In the genomic region with DNA sequence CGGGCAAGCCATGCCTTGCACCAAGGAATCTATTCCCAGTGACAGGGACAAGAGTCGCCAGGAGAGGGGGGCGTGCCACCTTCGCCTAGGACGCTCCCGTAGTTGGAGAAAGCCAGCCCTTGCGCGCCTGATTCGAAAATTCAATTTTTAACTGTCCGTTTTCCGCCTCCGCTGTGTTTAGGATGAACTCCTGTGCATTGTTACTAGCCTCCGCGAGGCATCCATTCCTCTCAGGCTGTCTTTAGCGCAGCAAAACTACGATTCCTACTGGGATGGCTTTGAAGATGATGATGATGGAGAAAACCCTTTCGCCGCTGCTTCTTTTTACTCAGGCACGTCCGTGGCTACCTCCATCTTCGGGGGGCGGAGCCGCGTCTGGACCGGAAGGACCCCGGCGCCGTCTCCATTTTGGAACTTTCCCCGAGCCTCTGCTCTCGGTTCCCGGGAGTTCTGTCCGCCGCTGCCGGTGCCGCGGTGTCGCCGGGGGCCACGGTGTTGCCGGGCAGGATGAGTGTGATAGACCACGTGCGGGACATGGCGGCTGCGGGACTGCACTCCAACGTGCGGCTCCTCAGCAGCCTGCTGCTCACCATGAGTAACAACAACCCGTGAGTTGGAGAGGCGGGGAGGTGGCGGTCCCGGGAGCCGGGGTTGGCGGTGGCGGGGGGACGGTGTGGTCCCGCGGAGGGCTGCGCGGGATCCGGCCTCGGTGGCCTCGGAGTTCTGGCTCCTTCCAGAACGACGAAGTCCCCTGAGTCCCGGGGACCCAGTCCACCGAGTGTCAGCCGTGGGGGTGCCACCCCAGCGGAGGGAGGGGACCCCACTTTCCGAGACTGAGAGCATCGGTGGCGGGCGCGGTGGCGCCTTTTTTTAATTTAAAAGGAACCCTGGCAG, we compare ENCODE assay signal across 8 mouse cellular contexts. TPM values are rescaled to one million over a fixed set of nuclear protein-coding genes. Genes with fewer than 3 reads are reported as not detected.
DNase-seq lines count a peak whose midpoint lies in the region; ATAC-seq and TF ChIP-seq lines count a peak whose summit lies in the region.

No protein-coding gene starts in this region.

- peak overlapping the region; percentile 89 for H3K4me3 ChIP-seq in gastrocnemius, adult 2 months
- H3K4me3 ChIP-seq in hindbrain, postnatal 0 days (ENCODE audit: low read length): peak overlapping the region; percentile 94
- H3K4me3 ChIP-seq in left cerebral cortex, adult 2 months: peak overlapping the region; percentile 74

- no peaks in the 10 kb centered on the region for H3K27me3 ChIP-seq in hindbrain, postnatal 0 days (ENCODE audit: insufficient read depth, low read length)

- peak; percentile 94 for ATAC-seq in hindbrain, postnatal 0 days
- peak; percentile 98 for ATAC-seq in megakaryocyte, adult 5-6 weeks (ENCODE audit: poor library complexity, severe bottlenecking)

- no peaks in the 10 kb centered on the region for H3K36me3 ChIP-seq in hindbrain, postnatal 0 days (ENCODE audit: insufficient read depth, low read length)

- peak overlapping the region; percentile 90 for H3K9ac ChIP-seq in hindbrain, postnatal 0 days (replicated peaks; ENCODE audit: low read length)

- peak; percentile 4; the same call in 1 of the 2 replicates for TF ChIP-seq CTCF in gastrocnemius, adult 2 months (IDR thresholded peaks at IDR 0.05)
- TF ChIP-seq CTCF in hindbrain, postnatal 0 days (IDR thresholded peaks at IDR 0.05; ENCODE audit: low read depth): peak; percentile 49
- TF ChIP-seq CTCF in left cerebral cortex, adult 2 months (IDR thresholded peaks at IDR 0.05): no peak; the same call in 1 of the 2 replicates

- peaks cover 8% of the 10 kb centered on the region; the same call in 1 of the 2 replicates for H3K4me1 ChIP-seq in hindbrain, postnatal 0 days (ENCODE audit: insufficient read depth, low read length)

- intact Hi-C loops in gastrocnemius, adult 2 months (cut with DNase I): loop anchor here (5.0 kb wide), 1 partner anchor 205 kb away; no protein-coding TSS in a partner anchor
- intact Hi-C loops in left cerebral cortex, adult 2 months (cut with DNase I): loop anchor here (5.0 kb wide), 2 partner anchors 205 to 305 kb away; no protein-coding TSS in a partner anchor

- peak; percentile 77 for DNase-seq in WW6 (ENCODE audit: low read depth, low spot score)
- DNase-seq in cerebellum, postnatal 4 days (ENCODE audit: low spot score in 2 of 2): peak; percentile 63 to 85
- DNase-seq in gastrocnemius, adult 2 months: peak; percentile 90
- peak; percentile 93 for DNase-seq in hindbrain, postnatal 0 days (ENCODE audit: low spot score)
- peak; percentile 85 to 88 for DNase-seq in left cerebral cortex, adult 2 months (ENCODE audit: extremely low spot score in 1 of 2, low spot score in 2 of 2)
- peak; percentile 92 to 94 for DNase-seq in right cerebral cortex, adult 2 months (ENCODE audit: low spot score in 2 of 2)
- peak; percentile 90 for DNase-seq in urinary bladder, postnatal 14 days (ENCODE audit: low spot score)

- WGBS in hindbrain, postnatal 0 days: under 1% methylated on average over 72 of the region's 73 CpGs

- H3K27ac ChIP-seq in gastrocnemius, adult 2 months: peak overlapping the region; percentile 94
- peak overlapping the region; percentile 88 for H3K27ac ChIP-seq in hindbrain, postnatal 0 days
- H3K27ac ChIP-seq in left cerebral cortex, adult 2 months: peak overlapping the region; percentile 98

- H3K4me2 ChIP-seq in hindbrain, postnatal 0 days (ENCODE audit: low read depth, low read length): peak overlapping the region; percentile 87

- H3K9me3 ChIP-seq in hindbrain, postnatal 0 days (ENCODE audit: low read length): no peaks in the 10 kb centered on the region

RNA-seq across cellular contexts. Expression of a gene that starts 0.8 kb away (rescaled TPM):
- total RNA-seq in gastrocnemius, adult 2 months (2021): 10 to 100 TPM; 14.3 to 16.8 TPM
- total RNA-seq in hindbrain, postnatal 0 days (2014; rRNA removed): 26.1 and 32.0 TPM in 2 replicates
- polyA plus RNA-seq in hindbrain, postnatal 0 days (2015; fragmentation: Nextera tagmentation; extraction: Ambion mirVana): 44.0 and 44.6 TPM in 2 replicates
- total RNA-seq in left cerebral cortex, adult 2 months (2021): 10 to 100 TPM; 28.6 to 29.5 TPM
- 16.0 and 16.4 TPM in 2 replicates for total RNA-seq in megakaryocyte, adult 5-6 weeks (2015)
- total RNA-seq in megakaryocyte, adult 5-6 weeks (2017): 18.3 and 28.9 TPM in 2 replicates

RNA-seq across cellular contexts. Expression of a gene that starts 30.6 kb away (rescaled TPM):
- 10 to 100 TPM; 45.2 to 62.8 TPM for total RNA-seq in gastrocnemius, adult 2 months (2021)
- 141 and 163 TPM in 2 replicates for total RNA-seq in hindbrain, postnatal 0 days (2014; rRNA removed)
- 133 and 144 TPM in 2 replicates for polyA plus RNA-seq in hindbrain, postnatal 0 days (2015; fragmentation: Nextera tagmentation; extraction: Ambion mirVana)
- 100 to 1,000 TPM; 200 to 216 TPM for total RNA-seq in left cerebral cortex, adult 2 months (2021)
- total RNA-seq in megakaryocyte, adult 5-6 weeks (2015): 319 and 422 TPM in 2 replicates
- 1,374 and 1,550 TPM in 2 replicates for total RNA-seq in megakaryocyte, adult 5-6 weeks (2017)

RNA-seq across cellular contexts. Expression of a gene that starts 50.2 kb away (rescaled TPM):
- total RNA-seq in gastrocnemius, adult 2 months (2021): 1 to 10 TPM; 4.9 to 5.5 TPM
- total RNA-seq in hindbrain, postnatal 0 days (2014; rRNA removed): 107 and 121 TPM in 2 replicates
- 138 and 140 TPM in 2 replicates for polyA plus RNA-seq in hindbrain, postnatal 0 days (2015; fragmentation: Nextera tagmentation; extraction: Ambion mirVana)
- 10 to 100 TPM; 68.0 to 73.4 TPM for total RNA-seq in left cerebral cortex, adult 2 months (2021)
- total RNA-seq in megakaryocyte, adult 5-6 weeks (2015): 7.2 and 7.6 TPM in 2 replicates
- total RNA-seq in megakaryocyte, adult 5-6 weeks (2017): 9.4 and 10.5 TPM in 2 replicates

RNA-seq across cellular contexts. Expression of a gene that starts 50.6 kb away (rescaled TPM):
- 10 to 100 TPM; 22.1 to 28.5 TPM for total RNA-seq in gastrocnemius, adult 2 months (2021)
- total RNA-seq in hindbrain, postnatal 0 days (2014; rRNA removed): 19.5 and 49.9 TPM in 2 replicates
- polyA plus RNA-seq in hindbrain, postnatal 0 days (2015; fragmentation: Nextera tagmentation; extraction: Ambion mirVana): 43.0 and 44.3 TPM in 2 replicates
- 10 to 100 TPM; 24.9 to 27.5 TPM for total RNA-seq in left cerebral cortex, adult 2 months (2021)
- 27.0 and 32.5 TPM in 2 replicates for total RNA-seq in megakaryocyte, adult 5-6 weeks (2015)
- 18.5 and 19.7 TPM in 2 replicates for total RNA-seq in megakaryocyte, adult 5-6 weeks (2017)

Comparison
In these comparisons a context has a peak if more than half of its experiments do, and no peak if none do; other contexts are left out.
1. Peak in every context shown above with its lines: DNase-seq, ATAC-seq, H3K4me3 ChIP-seq and H3K27ac ChIP-seq.